Mouse (Mus musculus): Measurements from ENCODE around the gene Tmem101. TPM values are rescaled to one million over a fixed set of nuclear protein-coding genes. Genes with fewer than 3 reads are reported as not detected.

Gene Tmem101
- polyA plus RNA-seq, 1 experiment: 10.3 TPM

GRCm38 (mm10) chr11:102189461-102190436 lies 33.5 kb upstream of the Tmem101 start, which contains the start of gene G6pc3:
Gene G6pc3 (plus strand): TSS chr11:102189620.
- Histone ChIP-seq H3K4me1 (ENCODE audit: control insufficient read depth, insufficient read depth, low read length) (no peaks in the 10 kb centered on the region; the same call in 1 of the 2 replicates), H3K27ac (ENCODE audit: control insufficient read depth, insufficient read depth, low read depth, low read length, poor library complexity) (peak within 1 kb of the TSS; percentile 55), H3K4me3 (replicated peaks; ENCODE audit: control insufficient read depth, low read depth, low read length) (peak within 1 kb of the TSS; percentile 71)
- no peak for TF ChIP-seq CTCF (IDR thresholded peaks at IDR 0.05; ENCODE audit: control insufficient read depth, insufficient read depth, low read length)
- TF ChIP-seq POLR2A (IDR thresholded peaks at IDR 0.05; ENCODE audit: borderline replicate concordance, control insufficient read depth, low read depth, low read length): peak; percentile 53; the same call in 1 of the 2 replicates
- WGBS: under 1% methylated on average over 50 of the region's 50 CpGs

DNA sequence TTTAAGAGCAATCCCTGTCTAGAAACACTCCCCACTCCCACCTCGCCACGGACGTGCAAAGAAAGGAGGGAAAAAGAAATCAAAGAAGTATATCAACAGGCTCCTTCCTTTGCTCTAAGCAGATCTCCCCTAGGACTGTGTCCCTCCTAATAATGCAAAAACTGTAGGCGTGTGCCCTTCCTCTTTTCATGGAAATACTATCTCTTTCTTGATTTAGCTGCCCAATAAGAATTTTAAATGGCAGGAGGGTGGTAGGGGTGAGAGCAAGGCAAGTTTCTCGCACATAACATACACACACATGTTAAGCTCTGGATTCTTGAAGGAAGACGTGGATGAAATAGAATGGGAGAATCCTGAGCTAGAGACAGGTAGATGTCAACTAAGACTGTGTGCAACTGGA lies 32.8 kb upstream of the Tmem101 start:
- TF ChIP-seq POLR2A (IDR thresholded peaks at IDR 0.05; ENCODE audit: borderline replicate concordance, control insufficient read depth, low read depth, low read length): no peak
- no peak for TF ChIP-seq CTCF (IDR thresholded peaks at IDR 0.05; ENCODE audit: control insufficient read depth, insufficient read depth, low read length)
- H3K4me1 ChIP-seq (ENCODE audit: control insufficient read depth, insufficient read depth, low read length): no peaks in the 10 kb centered on the region; the same call in 1 of the 2 replicates
- peak overlapping the region; percentile 55; the same call in 1 of the 2 replicates for H3K27ac ChIP-seq (ENCODE audit: control insufficient read depth, insufficient read depth, low read depth, low read length, poor library complexity)
- H3K4me3 ChIP-seq (replicated peaks; ENCODE audit: control insufficient read depth, low read depth, low read length): no peak overlapping the region
- WGBS: 41% methylated on average over 6 of the region's 6 CpGs

GRCm38 (mm10) chr11:102186235-102186634 lies 30.0 kb upstream of the Tmem101 start:
- Histone ChIP-seq H3K27ac (ENCODE audit: control insufficient read depth, insufficient read depth, low read depth, low read length, poor library complexity) (no peak overlapping the region), H3K4me3 (replicated peaks; ENCODE audit: control insufficient read depth, low read depth, low read length) (no peak overlapping the region), H3K4me1 (ENCODE audit: control insufficient read depth, insufficient read depth, low read length) (no peaks in the 10 kb centered on the region; the same call in 1 of the 2 replicates)
- 82% methylated on average over 1 of the region's 1 CpGs for WGBS
- TF ChIP-seq POLR2A (IDR thresholded peaks at IDR 0.05; ENCODE audit: borderline replicate concordance, control insufficient read depth, low read depth, low read length): no peak
- TF ChIP-seq CTCF (IDR thresholded peaks at IDR 0.05; ENCODE audit: control insufficient read depth, insufficient read depth, low read length): no peak

DNA sequence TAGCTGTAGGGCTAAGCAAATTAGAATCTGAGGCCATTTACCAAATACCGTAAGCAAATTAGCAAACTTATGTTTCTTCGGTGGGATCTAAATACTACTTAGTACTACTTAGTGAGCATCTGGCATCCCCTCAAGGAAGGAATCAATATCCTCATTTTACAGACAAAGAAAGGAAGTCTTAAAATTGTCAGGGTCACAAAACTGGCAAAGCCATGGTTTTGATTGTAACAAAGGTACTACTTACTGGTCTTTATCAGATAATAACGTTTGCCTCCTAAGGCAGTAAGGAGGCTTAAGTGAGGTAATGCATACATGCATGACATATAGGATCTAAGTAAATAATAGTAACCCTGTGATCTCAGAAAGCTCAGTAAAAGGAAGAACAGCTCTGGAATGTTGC lies 29.5 kb upstream of the Tmem101 start:
- Histone ChIP-seq H3K4me3 (replicated peaks; ENCODE audit: control insufficient read depth, low read depth, low read length) (no peak overlapping the region), H3K4me1 (ENCODE audit: control insufficient read depth, insufficient read depth, low read length) (no peaks in the 10 kb centered on the region; the same call in 1 of the 2 replicates)

GRCm38 (mm10) chr11:102184646-102185495 lies 28.7 kb upstream of the Tmem101 start, which contains the start of gene Lsm12:
Gene Lsm12 (minus strand): TSS chr11:102185296.
- WGBS: under 1% methylated on average over 70 of the region's 70 CpGs

More for the DNA sequence above, 29.5 kb upstream of the Tmem101 start:
- no peak for TF ChIP-seq POLR2A (IDR thresholded peaks at IDR 0.05; ENCODE audit: borderline replicate concordance, control insufficient read depth, low read depth, low read length)
- no peak for TF ChIP-seq CTCF (IDR thresholded peaks at IDR 0.05; ENCODE audit: control insufficient read depth, insufficient read depth, low read length)
- no peak overlapping the region for H3K27ac ChIP-seq (ENCODE audit: control insufficient read depth, insufficient read depth, low read depth, low read length, poor library complexity)
- WGBS: 40% methylated on average over 3 of the region's 3 CpGs

GRCm38 (mm10) chr11:102184253-102184645 lies 28.0 kb upstream of the Tmem101 start:
- Histone ChIP-seq H3K27ac (ENCODE audit: control insufficient read depth, insufficient read depth, low read depth, low read length, poor library complexity) (peak overlapping the region; percentile 28; the same call in 1 of the 2 replicates), H3K4me3 (replicated peaks; ENCODE audit: control insufficient read depth, low read depth, low read length) (peak overlapping the region; percentile 93), H3K4me1 (ENCODE audit: control insufficient read depth, insufficient read depth, low read length) (no peaks in the 10 kb centered on the region; the same call in 1 of the 2 replicates)
- WGBS: 2% methylated on average over 7 of the region's 7 CpGs
- no peak for TF ChIP-seq CTCF (IDR thresholded peaks at IDR 0.05; ENCODE audit: control insufficient read depth, insufficient read depth, low read length)
- no peak for TF ChIP-seq POLR2A (IDR thresholded peaks at IDR 0.05; ENCODE audit: borderline replicate concordance, control insufficient read depth, low read depth, low read length)

More at GRCm38 (mm10) chr11:102184646-102185495, 28.7 kb upstream of the Tmem101 start, which contains the start of gene Lsm12:
- Histone ChIP-seq H3K4me1 (ENCODE audit: control insufficient read depth, insufficient read depth, low read length) (no peaks in the 10 kb centered on the region; the same call in 1 of the 2 replicates), H3K4me3 (replicated peaks; ENCODE audit: control insufficient read depth, low read depth, low read length) (peak within 1 kb of the TSS; percentile 93), H3K27ac (ENCODE audit: control insufficient read depth, insufficient read depth, low read depth, low read length, poor library complexity) (peak within 1 kb of the TSS; percentile 89)
- peak; percentile 71; the same call in 1 of the 2 replicates for TF ChIP-seq POLR2A (IDR thresholded peaks at IDR 0.05; ENCODE audit: borderline replicate concordance, control insufficient read depth, low read depth, low read length)
- TF ChIP-seq CTCF (IDR thresholded peaks at IDR 0.05; ENCODE audit: control insufficient read depth, insufficient read depth, low read length): no peak

- no peaks in the 10 kb centered on the region for H3K4me1 ChIP-seq (ENCODE audit: control insufficient read depth, insufficient read depth, low read length)
- no peak overlapping the region for H3K27ac ChIP-seq (ENCODE audit: control insufficient read depth, insufficient read depth, low read depth, low read length, poor library complexity)
- TF ChIP-seq POLR2A (IDR thresholded peaks at IDR 0.05; ENCODE audit: borderline replicate concordance, control insufficient read depth, low read depth, low read length) (no peak), CTCF (IDR thresholded peaks at IDR 0.05; ENCODE audit: control insufficient read depth, insufficient read depth, low read length) (no peak)
- no peak overlapping the region for H3K4me3 ChIP-seq (replicated peaks; ENCODE audit: control insufficient read depth, low read depth, low read length)
Observed at GRCm38 (mm10) chr11:102179836-102180235, 23.6 kb upstream of the Tmem101 start.
